Mouse (Mus musculus) ES-E14 (cell line): Measurements from ENCODE around the gene Tcf23.

Experiments
- ZC3H11A ChIP-seq: IDR thresholded peaks from 2 replicates; pipeline ENCODE4 v1.6.1; 2012; ENCODE audit warnings: low read depth, mild to moderate bottlenecking, inconsistent platforms, low read length, borderline replicate concordance
- ZNF384 ChIP-seq: IDR thresholded peaks from 2 replicates; pipeline ENCODE4 v1.6.1; 2012; ENCODE audit warnings: low read depth, low read length, inconsistent platforms

DNA sequence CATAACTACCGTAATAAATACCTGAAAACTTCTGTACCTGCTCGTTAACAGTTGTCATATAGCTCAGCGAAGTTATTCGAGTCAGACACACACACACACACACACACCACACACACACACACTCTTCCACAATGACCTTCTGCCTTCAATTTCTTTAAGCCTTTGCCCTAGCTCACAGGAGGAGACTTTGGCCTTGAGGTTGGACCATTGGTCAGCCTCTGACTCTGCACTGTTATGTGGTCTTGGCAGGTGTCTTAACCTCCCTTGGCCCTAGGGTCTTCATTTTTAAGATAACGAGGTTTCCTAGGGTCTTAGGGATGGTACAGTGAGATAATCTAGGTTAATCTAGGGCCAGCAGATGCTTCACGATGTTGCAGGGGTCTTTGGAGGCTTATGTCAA is 24.1 kb upstream of the Tcf23 start:
- TF ChIP-seq ZNF384 (no peak), ZC3H11A (no peak)
